Mouse (Mus musculus) adrenal gland, postnatal 36 days (tissue): ENCODE measurements around the gene Arl14ep. TPM values are rescaled to one million over a fixed set of nuclear protein-coding genes. Genes with fewer than 3 reads are reported as not detected.
A peak's percentile ranks its signal among the peaks of the same experiment; 100 is the strongest.
"Not testable (repeated sequence)": the region's sequence is repeated elsewhere in the genome, so short reads cannot be mapped to it uniquely, and the experiment has no call there.

Source experiments
- DNase-seq, 2 experiments: peaks; one replicate each; pipeline ENCODE4 v3.0.0; 2021; ENCODE audit warnings: mixed read lengths in 1 of 2
- long read RNA-seq, 2 experiments: library from polyadenylated mRNA; stranded (forward); transcript quantifications; one replicate each; pipeline ENCODE4 v2.0.0; 2021; ENCODE audit warnings: borderline sequencing depth in 2 of 2
- total RNA-seq, 2 experiments: library from RNA; stranded (reverse); gene quantifications; 2 replicates each; pipeline ENCODE4 v1.2.3; 2021

Gene Arl14ep
- total RNA-seq, result 10 to 100 TPM; 29.3 to 32.9 TPM
- long read RNA-seq, experiment 1, partial matches to known transcripts, result 3 of 9 reads
- long read RNA-seq, experiment 1, other reads (novel, unspliced or antisense), result 5 of 9 reads
- long read RNA-seq, experiment 2, partial matches to known transcripts, result 0 of 1 reads
- long read RNA-seq, experiment 2, other reads (novel, unspliced or antisense), result 1 of 1 reads

- peak; percentile 91 for DNase-seq
These were observed at the start of gene Arl14ep for GRCm38 (mm10) chr2:106973959-106974639. Arl14ep (minus strand) TSS chr2:106974424.

- no peak for DNase-seq
These were observed 48.5 kb upstream of the Arl14ep start for GRCm38 (mm10) chr2:107022713-107023112.

GRCm38 (mm10) chr2:107019331-107019730 is 45.1 kb upstream of the Arl14ep start:
- no peak for DNase-seq

GRCm38 (mm10) chr2:107013161-107013560 is 38.9 kb upstream of the Arl14ep start:
- DNase-seq, result no peak

- DNase-seq, result no peak
These were observed 38.1 kb upstream of the Arl14ep start for GRCm38 (mm10) chr2:107012318-107012717.

GRCm38 (mm10) chr2:107010160-107010559 is 35.9 kb upstream of the Arl14ep start:
- DNase-seq, result peak in 1 of 2 experiments; percentile 35

GRCm38 (mm10) chr2:107006378-107006777 is 32.2 kb upstream of the Arl14ep start:
- no peak for DNase-seq

- not testable (repeated sequence) for DNase-seq
These were observed 31.7 kb upstream of the Arl14ep start for GRCm38 (mm10) chr2:107005876-107006275.

GRCm38 (mm10) chr2:106991261-106991660 is 17.0 kb upstream of the Arl14ep start:
- no peak for DNase-seq

- DNase-seq, result no peak
These were observed 10.7 kb upstream of the Arl14ep start for GRCm38 (mm10) chr2:106984945-106985344.

GRCm38 (mm10) chr2:106982503-106982902 is 8.3 kb upstream of the Arl14ep start:
- DNase-seq, result no peak

- no peak for DNase-seq
These were observed 2.2 kb upstream of the Arl14ep start for GRCm38 (mm10) chr2:106976472-106976871.

- peak; percentile 5 to 9 for DNase-seq
These were observed 779 bp downstream of the Arl14ep start for GRCm38 (mm10) chr2:106973332-106973958.

- peak in 1 of 2 experiments; percentile 3 for DNase-seq
These were observed 1.4 kb downstream of the Arl14ep start for GRCm38 (mm10) chr2:106972851-106973250.

- no peak for DNase-seq
These were observed 3.3 kb downstream of the Arl14ep start for GRCm38 (mm10) chr2:106970971-106971370.

- no peak for DNase-seq
These were observed 5.9 kb downstream of the Arl14ep start for GRCm38 (mm10) chr2:106968320-106968719.

GRCm38 (mm10) chr2:106963560-106963959 is 10.7 kb downstream of the Arl14ep start:
- no peak for DNase-seq

GRCm38 (mm10) chr2:106961650-106962049 is 12.6 kb downstream of the Arl14ep start:
- no peak for DNase-seq

GRCm38 (mm10) chr2:106961066-106961465 is 13.2 kb downstream of the Arl14ep start:
- DNase-seq, result no peak

- peak; percentile 4 to 15 for DNase-seq
These were observed 14.0 kb downstream of the Arl14ep start for GRCm38 (mm10) chr2:106960237-106960636.

- no peak for DNase-seq
These were observed 14.8 kb downstream of the Arl14ep start for GRCm38 (mm10) chr2:106959380-106959779.

- DNase-seq, result no peak
These were observed 15.3 kb downstream of the Arl14ep start for GRCm38 (mm10) chr2:106958916-106959315.

- DNase-seq, result no peak
These were observed 18.1 kb downstream of the Arl14ep start for GRCm38 (mm10) chr2:106956146-106956545.
